ENCODE assay signal across 10 mouse cellular contexts in the genomic region with DNA sequence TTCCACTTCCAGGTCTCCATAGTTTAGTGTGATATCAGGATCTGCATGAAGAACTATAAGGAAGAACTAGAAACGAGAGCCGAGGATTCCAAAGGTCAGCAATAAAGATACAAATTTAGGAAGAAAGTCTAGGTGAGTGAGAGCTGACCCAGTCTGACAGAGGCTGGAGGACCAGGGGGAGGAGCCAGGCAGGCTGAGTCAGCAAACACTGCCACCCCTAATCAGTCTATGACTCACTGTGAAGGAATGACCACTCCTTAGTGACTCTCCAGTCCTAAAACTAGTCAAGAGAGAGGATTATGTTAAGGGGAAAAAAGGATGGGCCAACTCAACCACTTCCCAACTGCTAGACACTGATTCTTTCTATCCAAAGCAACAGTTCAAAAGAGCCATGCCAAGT. TPM values are rescaled to one million over a fixed set of nuclear protein-coding genes. Genes with fewer than 3 reads are reported as not detected.
DNase-seq lines count a peak whose midpoint lies in the region; ATAC-seq and TF ChIP-seq lines count a peak whose summit lies in the region.
"Had no signal": no experiment of that assay in that cellular context is flagged by ENCODE, and none has a peak within 500 bp of the region (broad histone marks: within the 10 kb centered on the region; RNA-seq: fewer than 3 reads in every experiment).

No protein-coding gene starts in this region.

- H3K4me2 ChIP-seq in forebrain, embryonic 16.5 days (ENCODE audit: low read length): no peak overlapping the region
- H3K4me2 ChIP-seq: midbrain, embryonic 12.5 days had no signal

- WGBS in heart, embryonic 10.5 days: 80% methylated on average over 2 of the region's 2 CpGs
- WGBS in forebrain, embryonic 16.5 days: 97% methylated on average over 2 of the region's 2 CpGs

- intact Hi-C loops in heart, postnatal 10 days (cut with DNase I): no loop called here

- H3K9ac ChIP-seq in ES-Bruce4 (ENCODE audit: low read depth, poor library complexity, severe bottlenecking): no peak overlapping the region
- no peak overlapping the region for H3K9ac ChIP-seq in forebrain, embryonic 16.5 days (replicated peaks; ENCODE audit: low read depth, low read length)
- H3K9ac ChIP-seq: midbrain, embryonic 12.5 days had no signal

- H3K4me1 ChIP-seq in heart, embryonic 10.5 days: 0 out of 2 replicates have a peak, but pooled peaks cover 6% of the 10 kb centered on the region
- H3K4me1 ChIP-seq in ES-Bruce4 (ENCODE audit: control insufficient read depth, insufficient read depth, low read length): no peaks in the 10 kb centered on the region
- H3K4me1 ChIP-seq in forebrain, embryonic 16.5 days (replicated peaks; ENCODE audit: control insufficient read depth, insufficient read depth, low read length): no peaks in the 10 kb centered on the region
- H3K4me1 ChIP-seq: midbrain, embryonic 12.5 days had no signal

- no peaks in the 10 kb centered on the region for H3K36me3 ChIP-seq in heart, embryonic 10.5 days
- no peaks in the 10 kb centered on the region for H3K36me3 ChIP-seq in ES-Bruce4 (ENCODE audit: control insufficient read depth, insufficient read depth, low read length, poor library complexity, severe bottlenecking)
- no peaks in the 10 kb centered on the region for H3K36me3 ChIP-seq in forebrain, embryonic 16.5 days (ENCODE audit: control insufficient read depth, insufficient read depth)
- H3K36me3 ChIP-seq: midbrain, embryonic 12.5 days had no signal

- no peak for TF ChIP-seq EP300 in ES-Bruce4 (IDR thresholded peaks at IDR 0.05; ENCODE audit: insufficient read depth, low read depth, low read length)

- no peak for TF ChIP-seq POLR2A in ES-Bruce4 (IDR thresholded peaks at IDR 0.05; ENCODE audit: insufficient read depth, low read length)

- no peak for TF ChIP-seq CTCF in ES-Bruce4 (IDR thresholded peaks at IDR 0.05; ENCODE audit: low read depth, low read length)

- H3K9me3 ChIP-seq in heart, embryonic 10.5 days: no peaks in the 10 kb centered on the region
- no peaks in the 10 kb centered on the region for H3K9me3 ChIP-seq in ES-Bruce4 (replicated peaks; ENCODE audit: control insufficient read depth, insufficient read depth, low read length, poor library complexity, severe bottlenecking)
- no peaks in the 10 kb centered on the region for H3K9me3 ChIP-seq in forebrain, embryonic 16.5 days (ENCODE audit: control insufficient read depth, low read length)
- H3K9me3 ChIP-seq: midbrain, embryonic 12.5 days had no signal

- peak; percentile 83 for DNase-seq in heart, adult 11 months
- DNase-seq in heart, embryonic 10.5 days (ENCODE audit: low spot score): no peak
- DNase-seq in heart, postnatal 10 days: peak; percentile 44 to 61
- peak; percentile 56 for DNase-seq in lung, postnatal 14 days
- DNase-seq in spleen, postnatal 10 days (ENCODE audit: low spot score in 2 of 2): no peak
- no peak for DNase-seq in cerebellum, adult 11 months
- DNase-seq: thymus, postnatal 36 days had no signal

- peaks cover 4% of the 10 kb centered on the region; the same call in 1 of the 2 replicates for H3K27me3 ChIP-seq in heart, embryonic 10.5 days (ENCODE audit: insufficient read depth, poor library complexity, severe bottlenecking)
- no peaks in the 10 kb centered on the region for H3K27me3 ChIP-seq in ES-Bruce4 (ENCODE audit: control insufficient read depth, insufficient read depth, low read length, poor library complexity, severe bottlenecking)
- no peaks in the 10 kb centered on the region for H3K27me3 ChIP-seq in forebrain, embryonic 16.5 days (replicated peaks; ENCODE audit: control insufficient read depth, insufficient read depth, low read length)

- no peak overlapping the region for H3K4me3 ChIP-seq in heart, embryonic 10.5 days
- no peak overlapping the region for H3K4me3 ChIP-seq in ES-Bruce4 (ENCODE audit: low read depth, low read length)
- H3K4me3 ChIP-seq in forebrain, embryonic 16.5 days (replicated peaks; ENCODE audit: low read length): no peak overlapping the region
- H3K4me3 ChIP-seq: midbrain, embryonic 12.5 days had no signal

- ATAC-seq in forebrain, embryonic 16.5 days: no peak

- no peak overlapping the region for H3K27ac ChIP-seq in heart, embryonic 10.5 days
- peak overlapping the region; percentile 32; the same call in 1 of the 2 replicates for H3K27ac ChIP-seq in ES-Bruce4 (ENCODE audit: insufficient read depth, low read length)
- no peak overlapping the region for H3K27ac ChIP-seq in forebrain, embryonic 16.5 days (ENCODE audit: low read length)
- H3K27ac ChIP-seq: midbrain, embryonic 12.5 days had no signal

RNA-seq across cellular contexts. Expression of a gene that starts 6.6 kb away (rescaled TPM):
- 0.72 and 0.78 TPM in 2 replicates for polyA plus RNA-seq in heart, embryonic 10.5 days (2016; fragmentation: Nextera tagmentation; extraction: Ambion mirVana)
- 0.66 and 1.1 TPM in 2 replicates for polyA plus RNA-seq in ES-Bruce4 (2011; ENCODE audit: insufficient read depth, insufficient read length, low read depth, missing spikeins)
- 1 to 10 TPM; 4.9 to 6.8 TPM for total RNA-seq in heart, postnatal 10 days (2021)
- 1.3 and 2.1 TPM in 2 replicates for polyA plus RNA-seq in forebrain, embryonic 16.5 days (2015; fragmentation: Nextera tagmentation; extraction: Ambion mirVana)

RNA-seq across cellular contexts. Expression of a gene that starts 6.6 kb away (rescaled TPM):
- polyA plus RNA-seq in heart, embryonic 10.5 days (2016; fragmentation: Nextera tagmentation; extraction: Ambion mirVana): 2.7 and 3.0 TPM in 2 replicates
- polyA plus RNA-seq in ES-Bruce4 (2011; ENCODE audit: insufficient read depth, insufficient read length, low read depth, missing spikeins): 0.91 and 2.2 TPM in 2 replicates
- 10 to 100 TPM; 21.2 to 37.3 TPM for total RNA-seq in heart, postnatal 10 days (2021)
- polyA plus RNA-seq in forebrain, embryonic 16.5 days (2015; fragmentation: Nextera tagmentation; extraction: Ambion mirVana): 1.6 and 3.3 TPM in 2 replicates

Comparison
In these comparisons a context has a peak if more than half of its experiments do, and no peak if none do; other contexts are left out.
1. DNase-seq: peak in heart, adult 11 months (single experiment), heart, postnatal 10 days (2 of 2) and lung, postnatal 14 days (single experiment); none in heart, embryonic 10.5 days (single experiment), spleen, postnatal 10 days (0 of 2) and cerebellum, adult 11 months (single experiment).